Mouse (Mus musculus) heart, embryonic 11.5 days (tissue): Measurements from ENCODE around the gene Ssu2. TPM values are rescaled to one million over a fixed set of nuclear protein-coding genes. Genes with fewer than 3 reads are reported as not detected.
A peak's percentile ranks its signal among the peaks of the same experiment; 100 is the strongest.

Experiments
- ATAC-seq: fragments of 200-750 bp; cut with Nextera tagmentation; replicated peaks from 2 replicates; pipeline ENCODE4 v1.8.0; 2017; ENCODE audit warnings: moderate library complexity; ENCODE audit not compliant: insufficient number of reproducible peaks, low FRiP score, low TSS enrichment
- H3K27ac ChIP-seq: fragments of 300-500 bp; sonication (generic); 2 replicates; pipeline ENCODE4 v1.5.1; 2014; ENCODE audit warnings: mild to moderate bottlenecking, low read depth, low read length
- H3K27me3 ChIP-seq: fragments of 300-500 bp; sonication (generic); 2 replicates; pipeline ENCODE4 v1.6.1; 2014; ENCODE audit warnings: mild to moderate bottlenecking, low read length, mixed read lengths; ENCODE audit not compliant: control insufficient read depth, insufficient read depth
- H3K36me3 ChIP-seq: fragments of 300-500 bp; sonication (generic); 2 replicates; pipeline ENCODE4 v1.6.1; 2014; ENCODE audit warnings: mild to moderate bottlenecking, low read length, moderate library complexity, mixed read lengths; ENCODE audit not compliant: control insufficient read depth, insufficient read depth
- H3K4me1 ChIP-seq: fragments of 300-500 bp; sonication (generic); 2 replicates; pipeline ENCODE4 v1.6.1; 2014; ENCODE audit warnings: low read length; ENCODE audit not compliant: control insufficient read depth, insufficient read depth
- H3K4me2 ChIP-seq: fragments of 300-500 bp; sonication (generic); 2 replicates; pipeline ENCODE4 v1.6.1; 2014; ENCODE audit warnings: mild to moderate bottlenecking, moderate library complexity
- H3K4me3 ChIP-seq: fragments of 300-500 bp; sonication (generic); 2 replicates; pipeline ENCODE4 v1.5.1; 2014; ENCODE audit warnings: low read depth, low read length
- H3K9ac ChIP-seq: fragments of 300-500 bp; sonication (generic); 2 replicates; pipeline ENCODE4 v1.6.1; 2014; ENCODE audit warnings: mild to moderate bottlenecking, low read depth, low read length, moderate library complexity
- H3K9me3 ChIP-seq: fragments of 300-500 bp; sonication (generic); replicated peaks from 2 replicates; pipeline ENCODE4 v1.6.1; 2016; ENCODE audit warnings: low read length; ENCODE audit not compliant: control insufficient read depth
- WGBS: fragments of 180-500 bp; shearing (Covaris S2); extraction: QIAGEN DNeasy Blood & Tissue Kit; methylation state at CpG from one replicate; pipeline ENCODE4 v1.1.7; 2014; ENCODE audit not compliant: insufficient replicate concordance; 5-methylcytosine and 5-hydroxymethylcytosine counted together
- polyA plus RNA-seq: library from polyadenylated mRNA; unstranded; fragments of >200 nt; fragmentation: Nextera tagmentation; extraction: Ambion mirVana; gene quantifications from 2 replicates; pipeline ENCODE4 v1.2.1, GENCODE M21; 2014

Ssu2 gene
- 0.37 TPM in 1 of 2 replicates, not detected in the other for polyA plus RNA-seq

DNA sequence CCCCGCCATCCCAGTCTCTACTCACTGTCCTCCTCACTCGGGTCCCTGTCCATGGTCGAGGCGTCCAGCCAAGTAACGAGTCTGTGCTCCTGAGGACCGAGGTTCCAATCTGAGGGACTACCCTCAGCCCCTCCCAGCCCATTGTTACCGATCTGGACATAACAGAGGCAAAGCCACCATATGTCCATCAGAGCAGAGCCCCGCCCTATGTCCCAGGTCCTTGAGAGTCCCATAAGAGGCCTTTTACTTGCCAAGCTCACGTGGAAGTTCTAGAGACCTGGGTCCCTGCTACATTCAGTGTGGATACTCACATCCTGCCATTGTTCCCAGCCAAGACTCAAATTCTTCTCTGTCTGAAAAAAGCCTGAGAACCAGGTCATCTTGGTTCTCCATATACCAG, at the start of gene Ssu2:
Ssu2 (minus strand) TSS at position 77 of the 400 bp plus-strand sequence.
- Histone ChIP-seq H3K4me3 (no peak within 1 kb of the TSS), H3K4me2 (no peak within 1 kb of the TSS), H3K36me3 (no peaks in the 10 kb centered on the region), H3K9me3 (no peaks in the 10 kb centered on the region), H3K27ac (no peak within 1 kb of the TSS), H3K9ac (no peak within 1 kb of the TSS), H3K4me1 (no peaks in the 10 kb centered on the region), H3K27me3 (no peaks in the 10 kb centered on the region)
- ATAC-seq = no peak
- WGBS = 75% methylated on average over 9 of the region's 9 CpGs

DNA sequence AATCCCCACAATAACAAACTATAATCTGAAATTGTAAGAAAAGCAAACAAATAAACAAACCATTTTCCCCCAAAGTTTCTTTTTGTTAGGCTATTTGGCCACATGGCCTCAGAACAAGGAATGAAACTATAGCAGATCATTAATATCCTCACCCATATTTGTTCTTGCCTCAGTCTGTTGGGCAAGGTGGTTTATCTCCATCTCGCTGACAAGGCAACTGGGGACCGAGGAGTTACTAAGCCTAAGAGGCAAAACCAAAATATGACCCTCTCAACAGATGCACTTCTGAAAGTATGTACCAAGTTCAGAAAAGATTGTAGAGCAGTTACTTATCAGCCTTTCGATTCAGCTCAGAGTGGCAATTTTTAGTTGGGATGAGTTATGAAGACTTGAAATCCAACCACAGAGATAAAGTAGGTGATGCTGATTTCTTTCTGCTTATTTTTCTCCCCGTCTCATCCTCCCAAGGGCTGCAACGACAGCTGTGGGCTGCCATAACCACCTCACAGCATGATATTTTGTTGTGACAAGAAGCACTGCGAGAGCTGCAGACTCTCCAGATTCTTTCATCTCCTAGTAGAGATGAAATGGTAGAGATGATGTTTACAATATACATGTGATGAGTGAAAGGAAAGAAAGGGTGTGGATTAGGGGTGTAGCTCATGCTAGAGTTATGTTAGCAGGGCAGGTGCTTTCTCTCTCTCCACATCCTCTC, 38.4 kb upstream of the Ssu2 start:
- H3K27me3 ChIP-seq = no peaks in the 10 kb centered on the region
- H3K4me3 ChIP-seq = no peak overlapping the region
- H3K36me3 ChIP-seq = no peaks in the 10 kb centered on the region
- no peak overlapping the region for H3K9ac ChIP-seq
- no peaks in the 10 kb centered on the region for H3K4me1 ChIP-seq
- H3K27ac ChIP-seq = no peak overlapping the region
- WGBS = 59% methylated on average over 6 of the region's 6 CpGs
- ATAC-seq = no peak
- no peak overlapping the region for H3K4me2 ChIP-seq
- no peaks in the 10 kb centered on the region; the same call in 1 of the 2 replicates for H3K9me3 ChIP-seq

DNA sequence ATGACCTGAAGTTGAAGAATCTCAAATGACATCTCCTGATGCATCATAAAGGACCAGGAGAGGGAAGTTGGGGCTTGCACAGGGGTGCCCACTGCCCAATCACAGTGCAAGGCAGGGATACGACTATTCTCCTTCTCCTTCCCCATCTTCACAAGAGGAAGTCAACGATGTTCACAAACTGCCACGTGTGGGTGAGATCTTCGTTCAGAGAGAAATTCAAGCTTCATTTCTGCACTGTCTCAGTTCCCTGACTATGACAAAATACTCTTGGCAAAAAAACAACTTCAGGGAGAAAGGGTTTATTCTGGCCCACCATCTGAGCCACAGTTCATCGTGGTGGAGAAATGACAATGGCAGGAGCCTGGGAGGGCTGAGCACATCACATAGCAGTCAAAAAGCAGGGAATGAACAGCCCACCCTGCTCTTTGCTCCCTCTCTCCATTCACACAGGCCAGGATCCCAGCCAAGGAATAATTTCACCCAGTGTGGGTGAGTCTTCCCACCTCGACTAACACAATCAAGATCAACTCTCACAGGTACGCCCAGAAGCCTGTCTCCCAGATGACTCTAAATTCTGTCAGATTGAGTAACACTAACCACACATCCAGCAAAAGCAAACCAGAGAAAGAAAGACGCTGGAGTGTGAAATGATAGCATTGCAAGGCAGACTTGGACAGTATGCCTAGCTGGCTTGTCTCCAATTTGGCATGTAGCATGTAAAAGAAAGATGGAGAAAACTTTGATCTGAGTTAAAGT, 36.1 kb upstream of the Ssu2 start:
- no peaks in the 10 kb centered on the region; the same call in 1 of the 2 replicates for H3K9me3 ChIP-seq
- no peak overlapping the region for H3K4me3 ChIP-seq
- no peak for ATAC-seq
- H3K4me2 ChIP-seq = no peak overlapping the region
- no peaks in the 10 kb centered on the region for H3K4me1 ChIP-seq
- H3K27me3 ChIP-seq = no peaks in the 10 kb centered on the region
- WGBS = 77% methylated on average over 8 of the region's 8 CpGs
- H3K27ac ChIP-seq = no peak overlapping the region
- no peak overlapping the region for H3K9ac ChIP-seq
- no peaks in the 10 kb centered on the region for H3K36me3 ChIP-seq

DNA sequence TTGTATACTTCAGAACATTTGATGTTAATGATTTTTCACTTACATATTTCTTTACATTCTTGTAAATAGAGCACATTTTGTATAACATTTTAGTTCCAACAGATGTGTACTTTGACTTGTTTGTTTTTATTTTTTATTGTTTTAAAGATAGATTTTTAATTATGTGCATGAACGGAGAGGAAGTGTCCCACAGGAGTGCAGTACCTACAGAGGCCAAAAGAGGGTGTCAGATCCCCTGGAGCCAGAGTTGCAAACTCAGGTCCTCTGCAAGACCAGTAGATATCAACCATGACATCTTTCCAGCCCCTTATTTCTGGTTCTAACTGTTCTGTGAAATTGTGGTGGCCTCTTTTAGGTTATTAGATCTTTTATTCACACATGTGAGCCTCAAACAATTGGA, 33.1 kb upstream of the Ssu2 start:
- Histone ChIP-seq H3K27me3 (no peaks in the 10 kb centered on the region), H3K4me3 (no peak overlapping the region), H3K27ac (no peak overlapping the region), H3K36me3 (no peaks in the 10 kb centered on the region), H3K4me2 (no peak overlapping the region), H3K4me1 (no peaks in the 10 kb centered on the region), H3K9me3 (no peaks in the 10 kb centered on the region; the same call in 1 of the 2 replicates), H3K9ac (no peak overlapping the region)
- no peak for ATAC-seq
- WGBS = 93% methylated on average over 1 of the region's 1 CpGs

DNA sequence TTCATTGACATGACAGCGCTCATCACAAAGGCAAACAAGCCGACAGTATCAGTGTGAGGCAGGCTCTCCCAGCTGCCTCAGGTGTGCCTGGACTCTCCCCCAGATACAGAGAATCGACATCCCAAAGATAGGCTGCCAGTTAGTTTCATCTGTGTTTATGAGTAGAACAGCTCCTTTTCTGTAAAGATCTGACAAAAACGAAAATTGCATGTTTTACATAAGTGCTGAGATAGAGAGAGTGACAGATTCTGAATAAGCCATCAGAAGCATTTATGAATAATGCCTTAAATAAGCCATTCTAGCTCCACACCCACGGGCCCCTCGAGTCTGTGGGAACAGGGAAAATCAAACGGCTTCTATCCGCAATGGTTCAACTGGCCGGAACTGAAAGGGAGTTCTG, 31.5 kb upstream of the Ssu2 start:
- 76% methylated on average over 9 of the region's 9 CpGs for whole genome bisulfite sequencing
- H3K27me3 ChIP-seq = no peaks in the 10 kb centered on the region
- no peaks in the 10 kb centered on the region for H3K36me3 ChIP-seq
- no peak overlapping the region for H3K4me3 ChIP-seq
- no peaks in the 10 kb centered on the region; the same call in 1 of the 2 replicates for H3K9me3 ChIP-seq
- no peaks in the 10 kb centered on the region for H3K4me1 ChIP-seq
- H3K27ac ChIP-seq = no peak overlapping the region
- no peak overlapping the region for H3K9ac ChIP-seq
- H3K4me2 ChIP-seq = no peak overlapping the region
- ATAC-seq = no peak

DNA sequence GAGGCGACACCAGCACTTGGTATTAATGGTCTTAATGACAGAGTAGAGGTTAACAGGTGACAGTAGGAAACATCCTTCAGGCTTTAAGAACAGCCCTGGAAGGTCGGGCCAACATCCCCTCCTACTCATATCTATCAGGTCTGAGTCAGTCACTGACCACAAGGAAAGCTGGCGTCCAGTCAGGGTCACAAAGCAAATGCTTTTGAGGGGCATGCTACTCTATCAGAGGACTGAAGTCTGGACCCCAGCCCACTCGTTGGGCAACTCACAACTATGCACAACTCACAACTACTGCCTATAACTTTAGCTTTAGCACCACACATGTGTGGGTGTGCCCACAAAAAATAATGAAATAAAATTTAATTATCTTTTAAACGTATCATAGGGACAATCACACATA, 16.3 kb upstream of the Ssu2 start:
- Histone ChIP-seq H3K36me3 (no peaks in the 10 kb centered on the region), H3K4me2 (no peak overlapping the region), H3K4me1 (peaks cover 11% of the 10 kb centered on the region), H3K27me3 (no peaks in the 10 kb centered on the region), H3K4me3 (no peak overlapping the region), H3K9me3 (no peaks in the 10 kb centered on the region), H3K27ac (no peak overlapping the region), H3K9ac (no peak overlapping the region)
- WGBS = 77% methylated on average over 5 of the region's 5 CpGs
- no peak for ATAC-seq

DNA sequence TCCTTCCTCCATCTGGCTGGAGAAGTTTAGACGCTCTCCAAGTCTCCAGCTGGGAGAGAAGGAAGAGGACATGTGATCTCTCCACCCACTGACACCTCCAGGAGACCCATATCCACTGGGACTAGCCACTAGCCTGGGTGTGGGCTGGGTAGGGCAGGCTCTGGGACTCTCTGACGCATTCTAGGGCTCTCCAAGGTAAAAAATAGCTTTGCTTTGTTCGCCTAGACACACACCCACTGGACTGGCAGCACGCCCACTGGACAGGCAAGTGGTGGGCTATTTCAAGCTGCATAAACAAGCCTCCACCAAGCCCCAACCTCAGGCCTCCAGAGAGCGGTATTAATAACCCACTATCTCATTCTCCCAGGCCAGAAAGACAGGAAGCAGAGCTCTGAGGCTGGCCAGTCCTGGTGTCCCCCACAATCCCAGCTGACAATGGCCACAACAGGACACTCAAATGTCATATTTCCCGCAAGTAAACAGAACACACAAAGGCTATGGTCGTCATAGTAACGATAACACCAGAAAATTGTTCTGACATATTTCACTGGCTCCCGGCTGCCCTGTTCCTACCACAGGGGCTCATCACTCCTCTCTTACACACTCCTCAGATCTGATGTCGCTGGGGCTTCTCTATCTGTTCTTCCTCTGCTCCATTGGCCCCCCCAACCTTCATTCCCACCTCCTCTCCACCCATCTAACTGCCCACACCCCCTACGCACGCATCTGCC, 14.3 kb upstream of the Ssu2 start:
- Histone ChIP-seq H3K4me2 (peak overlapping the region; percentile 14; the same call in 1 of the 2 replicates), H3K36me3 (no peaks in the 10 kb centered on the region), H3K27ac (peak overlapping the region; percentile 88), H3K27me3 (no peaks in the 10 kb centered on the region), H3K9me3 (no peaks in the 10 kb centered on the region), H3K4me1 (peaks cover 11% of the 10 kb centered on the region), H3K9ac (no peak overlapping the region), H3K4me3 (no peak overlapping the region)
- ATAC-seq = peak; percentile 82
- 43% methylated on average over 12 of the region's 12 CpGs for WGBS

DNA sequence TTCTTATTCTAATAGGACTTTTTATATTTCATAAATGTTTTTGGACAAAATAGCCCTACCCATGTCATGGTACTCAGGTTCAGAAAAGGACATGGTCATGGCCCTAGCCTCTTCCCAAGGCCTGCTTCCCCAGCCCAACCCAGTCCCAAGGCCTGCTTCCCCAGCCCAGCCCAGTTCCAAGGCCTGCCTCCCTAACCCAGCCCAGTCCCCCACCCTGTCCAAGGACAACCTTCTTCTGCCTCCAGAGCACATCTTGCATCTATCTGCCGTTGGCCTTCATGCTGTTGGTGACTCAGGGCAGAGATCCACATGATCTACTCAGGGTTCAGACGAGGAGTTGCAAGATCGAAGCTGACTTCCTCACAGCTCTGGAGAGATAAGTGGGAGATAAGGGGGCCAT, 9.5 kb upstream of the Ssu2 start:
- Histone ChIP-seq H3K4me1 (peaks cover 10% of the 10 kb centered on the region), H3K9me3 (no peaks in the 10 kb centered on the region), H3K27me3 (no peaks in the 10 kb centered on the region), H3K27ac (no peak overlapping the region), H3K4me2 (no peak overlapping the region), H3K4me3 (no peak overlapping the region), H3K9ac (no peak overlapping the region), H3K36me3 (no peaks in the 10 kb centered on the region)
- ATAC-seq = no peak
- 38% methylated on average over 3 of the region's 3 CpGs for WGBS
